Mouse (Mus musculus): ENCODE results near the gene Fxyd2. TPM values are rescaled to one million over a fixed set of nuclear protein-coding genes. Genes with fewer than 3 reads are reported as not detected.

The Fxyd2 gene
- 2.9 TPM in 1 of 2 replicates, not detected in the other for polyA plus RNA-seq (2012; ENCODE audit: low replicate concordance)

GRCm38 (mm10) chr9:45399434-45399833 is at the start of gene Fxyd2:
TSS of gene Fxyd2 (plus strand) at chr9:45399669.

GRCm38 (mm10) chr9:45370117-45370561 is 29.3 kb upstream of the Fxyd2 start, which contains the start of gene Fxyd6:
TSS of gene Fxyd6 (plus strand) at chr9:45370185.

DNA sequence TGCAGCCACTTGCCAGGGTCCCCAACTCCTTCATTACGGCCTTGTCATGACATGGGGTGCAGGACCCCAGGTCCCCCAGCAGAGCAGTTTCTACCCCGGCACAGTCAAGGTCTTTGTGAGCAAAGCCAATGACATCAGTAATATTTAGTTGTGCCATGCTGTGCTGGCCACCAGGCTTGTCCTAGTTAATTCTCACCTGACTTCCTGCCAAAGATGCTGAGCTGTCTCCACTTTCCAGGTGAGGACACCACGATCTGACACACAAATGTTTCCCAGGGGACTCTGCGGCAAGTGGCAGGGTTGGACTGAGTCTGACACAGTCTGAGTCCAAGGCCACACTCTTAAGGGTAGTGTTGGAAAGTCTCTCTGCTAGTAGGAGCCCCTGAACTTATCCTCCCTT is 27.0 kb downstream of the Fxyd2 start, which contains the start of gene Dscaml1:
Dscaml1 (plus strand) TSS at position 173 of the 400 bp plus-strand sequence.

Other genes with a start within 250 kb of the Fxyd2 start
- gene BC049352, start 217.7 kb upstream of the Fxyd2 start, polyA plus RNA-seq (2012; ENCODE audit: low replicate concordance) = not detected in 2 replicates
- not detected in 2 replicates for gene Tmprss4, start 195.6 kb upstream of the Fxyd2 start, polyA plus RNA-seq (2012; ENCODE audit: low replicate concordance)
- gene Il10ra, start 130.5 kb upstream of the Fxyd2 start, polyA plus RNA-seq (2012; ENCODE audit: low replicate concordance) = 2.4 and 3.0 TPM in 2 replicates
- gene Tmprss13, start 80.6 kb upstream of the Fxyd2 start, polyA plus RNA-seq (2012; ENCODE audit: low replicate concordance) = not detected in 2 replicates
- gene Fxyd6, start 29.5 kb upstream of the Fxyd2 start, polyA plus RNA-seq (2012; ENCODE audit: low replicate concordance) = 0.09 TPM in 1 of 2 replicates, not detected in the other
- 0.24 and 0.75 TPM in 2 replicates for gene Dscaml1, start 27.0 kb downstream of the Fxyd2 start, polyA plus RNA-seq (2012; ENCODE audit: low replicate concordance)